Mouse (Mus musculus) embryonic fibroblast, embryonic 13.5 days (primary cell): ENCODE data around the gene Hspe1. TPM values are rescaled to one million over a fixed set of nuclear protein-coding genes. Genes with fewer than 3 reads are reported as not detected.

Experiments used
- H3K27ac ChIP-seq: 2 replicates; pipeline ENCODE4 v1.5.1; 2012; ENCODE audit warnings: low read length, control low read depth, inconsistent platforms; ENCODE audit not compliant: insufficient read depth
- H3K4me1 ChIP-seq: 2 replicates; pipeline ENCODE4 v1.6.1; 2011; ENCODE audit warnings: low read length; ENCODE audit not compliant: control insufficient read depth, insufficient read depth
- H3K4me3 ChIP-seq: 2 replicates; pipeline ENCODE4 v1.5.1; 2011; ENCODE audit warnings: mild to moderate bottlenecking, control low read depth, low read length; ENCODE audit not compliant: insufficient read depth
- CTCF ChIP-seq: IDR thresholded peaks from 2 replicates; pipeline ENCODE4 v1.5.1; 2011; ENCODE audit warnings: mild to moderate bottlenecking, control low read depth, low read length, moderate library complexity, borderline replicate concordance; ENCODE audit not compliant: insufficient read depth
- POLR2A ChIP-seq: IDR thresholded peaks from 2 replicates; pipeline ENCODE4 v1.6.1; 2011; ENCODE audit warnings: low read depth, mild to moderate bottlenecking, control low read depth, low read length, moderate library complexity
- polyA plus RNA-seq: library from polyadenylated mRNA; stranded (reverse); fragments of >200 nt; gene quantifications from 2 replicates; pipeline ENCODE4 v1.2.4, GENCODE M21; 2011; ENCODE audit warnings: low read depth; ENCODE audit not compliant: missing spikeins, insufficient read length

Hspe1 gene
- polyA plus RNA-seq, 1 experiment = 478 TPM

GRCm38 (mm10) chr1:55131424-55132014, 43.6 kb downstream of the Hspe1 start:
- Histone ChIP-seq H3K4me1 (peaks cover 2% of the 10 kb centered on the region; the same call in 1 of the 2 replicates), H3K4me3 (peak overlapping the region; percentile 74), H3K27ac (peak overlapping the region; percentile 78)
- TF ChIP-seq CTCF (no peak), POLR2A (no peak)

GRCm38 (mm10) chr1:55132308-55132707, 44.4 kb downstream of the Hspe1 start:
- no peak for TF ChIP-seq CTCF
- no peak for TF ChIP-seq POLR2A
- H3K4me1 ChIP-seq = peaks cover 2% of the 10 kb centered on the region; the same call in 1 of the 2 replicates
- no peak overlapping the region for H3K27ac ChIP-seq
- H3K4me3 ChIP-seq = peak overlapping the region; percentile 74

GRCm38 (mm10) chr1:55133173-55133572, 45.2 kb downstream of the Hspe1 start:
- no peak overlapping the region for H3K4me3 ChIP-seq
- H3K27ac ChIP-seq = no peak overlapping the region
- TF ChIP-seq CTCF (no peak), POLR2A (no peak)
- H3K4me1 ChIP-seq = peaks cover 2% of the 10 kb centered on the region; the same call in 1 of the 2 replicates

GRCm38 (mm10) chr1:55134301-55134700, 46.4 kb downstream of the Hspe1 start:
- no peak overlapping the region for H3K4me3 ChIP-seq
- H3K4me1 ChIP-seq = peaks cover 2% of the 10 kb centered on the region; the same call in 1 of the 2 replicates
- TF ChIP-seq CTCF (no peak), POLR2A (no peak)
- no peak overlapping the region for H3K27ac ChIP-seq

GRCm38 (mm10) chr1:55135846-55136245, 47.9 kb downstream of the Hspe1 start:
- no peak overlapping the region for H3K27ac ChIP-seq
- peaks cover 2% of the 10 kb centered on the region; the same call in 1 of the 2 replicates for H3K4me1 ChIP-seq
- TF ChIP-seq CTCF (no peak), POLR2A (no peak)
- no peak overlapping the region for H3K4me3 ChIP-seq

Other genes with a start within 250 kb of the Hspe1 start
- gene Ankrd44, start 161.7 kb upstream of the Hspe1 start, polyA plus RNA-seq = 18.8 and 24.8 TPM in 2 replicates
- 246 and 258 TPM in 2 replicates for gene Sf3b1, start 60.7 kb upstream of the Hspe1 start, polyA plus RNA-seq
- 67.1 and 82.1 TPM in 2 replicates for gene Coq10b, start 35.4 kb upstream of the Hspe1 start, polyA plus RNA-seq
- gene Hspd1, start 111 bp downstream of the Hspe1 start, polyA plus RNA-seq = 335 and 353 TPM in 2 replicates
- 79.3 and 83.1 TPM in 2 replicates for gene Mob4, start 43.1 kb downstream of the Hspe1 start, polyA plus RNA-seq
- gene Rftn2, start 138.7 kb downstream of the Hspe1 start, polyA plus RNA-seq = 10.4 and 14.3 TPM in 2 replicates
- gene Mars2, start 149.0 kb downstream of the Hspe1 start, polyA plus RNA-seq = 3.4 and 3.5 TPM in 2 replicates